Mouse (Mus musculus) neural tube, embryonic 14.5 days (tissue): ENCODE measurements around the gene Dmbt1. TPM values are rescaled to one million over a fixed set of nuclear protein-coding genes. Genes with fewer than 3 reads are reported as not detected.

Source experiments
- ATAC-seq: fragments of 200-750 bp; cut with Nextera tagmentation; 2 replicates; pipeline ENCODE4 v1.8.0; 2017; ENCODE audit warnings: low read depth, mild to moderate bottlenecking, moderate TSS enrichment, moderate library complexity
- H3K27ac ChIP-seq: fragments of 300-500 bp; sonication (generic); 2 replicates; pipeline ENCODE4 v1.5.1; 2014; ENCODE audit warnings: low read depth, mild to moderate bottlenecking, control low read depth, low read length, moderate library complexity, mixed read lengths
- H3K27me3 ChIP-seq: fragments of 300-500 bp; sonication (generic); 2 replicates; pipeline ENCODE4 v1.6.1; 2014; ENCODE audit warnings: low read length; ENCODE audit not compliant: control insufficient read depth, insufficient read depth
- H3K36me3 ChIP-seq: fragments of 300-500 bp; sonication (generic); 2 replicates; pipeline ENCODE4 v1.6.1; 2014; ENCODE audit warnings: low read length, mixed read lengths; ENCODE audit not compliant: control insufficient read depth, insufficient read depth
- H3K4me1 ChIP-seq: fragments of 300-500 bp; sonication (generic); 2 replicates; pipeline ENCODE4 v1.6.1; 2014; ENCODE audit warnings: low read length; ENCODE audit not compliant: control insufficient read depth, insufficient read depth
- H3K4me2 ChIP-seq: fragments of 300-500 bp; sonication (generic); 2 replicates; pipeline ENCODE4 v1.6.1; 2014; ENCODE audit warnings: mild to moderate bottlenecking, low read depth, low read length, control low read depth
- H3K4me3 ChIP-seq: fragments of 300-500 bp; sonication (generic); 2 replicates; pipeline ENCODE4 v1.5.1; 2014; ENCODE audit warnings: low read depth, low read length, control low read depth, mixed read lengths
- H3K9ac ChIP-seq: fragments of 300-500 bp; sonication (generic); replicated peaks from 2 replicates; pipeline ENCODE4 v1.6.1; 2014; ENCODE audit warnings: low read depth, mild to moderate bottlenecking, control low read depth, low read length, mixed read lengths
- H3K9me3 ChIP-seq: fragments of 300-500 bp; sonication (generic); 2 replicates; pipeline ENCODE4 v1.6.1; 2016; ENCODE audit warnings: low read length; ENCODE audit not compliant: control insufficient read depth
- WGBS: fragments of 180-500 bp; shearing (Covaris S2); extraction: QIAGEN DNeasy Blood & Tissue Kit; methylation state at CpG from one replicate; pipeline ENCODE4 v1.1.7; 2014; 5-methylcytosine and 5-hydroxymethylcytosine counted together
- polyA plus RNA-seq: library from polyadenylated mRNA; unstranded; fragments of >200 nt; fragmentation: Nextera tagmentation; extraction: Ambion mirVana; gene quantifications from 2 replicates; pipeline ENCODE4 v1.2.1, GENCODE M21; 2014

The Dmbt1 gene
- polyA plus RNA-seq, 1 experiment from 2014 or later: not detected

GRCm38 (mm10) chr7:130993907-130994306, 37.9 kb upstream of the Dmbt1 start:
- no peak overlapping the region for H3K4me3 ChIP-seq
- no peaks in the 10 kb centered on the region for H3K27me3 ChIP-seq
- no peaks in the 10 kb centered on the region for H3K36me3 ChIP-seq
- no peak for ATAC-seq
- no peak overlapping the region for H3K4me2 ChIP-seq
- 52% methylated on average over 8 of the region's 8 CpGs for WGBS
- H3K9me3 ChIP-seq: no peaks in the 10 kb centered on the region
- H3K9ac ChIP-seq: no peak overlapping the region
- H3K27ac ChIP-seq: no peak overlapping the region
- H3K4me1 ChIP-seq: no peaks in the 10 kb centered on the region

- no peaks in the 10 kb centered on the region for H3K4me1 ChIP-seq
- H3K27ac ChIP-seq: no peak overlapping the region
- no peak for ATAC-seq
- no peak overlapping the region for H3K4me3 ChIP-seq
- H3K9ac ChIP-seq: no peak overlapping the region
- no peaks in the 10 kb centered on the region for H3K9me3 ChIP-seq
- no peaks in the 10 kb centered on the region for H3K36me3 ChIP-seq
- H3K27me3 ChIP-seq: no peaks in the 10 kb centered on the region
- no peak overlapping the region for H3K4me2 ChIP-seq
- WGBS: 90% methylated on average over 12 of the region's 12 CpGs
These were observed 29.7 kb upstream of the Dmbt1 start for GRCm38 (mm10) chr7:131001976-131002726.

- H3K4me2 ChIP-seq: no peak overlapping the region
- H3K9me3 ChIP-seq: no peaks in the 10 kb centered on the region
- H3K4me1 ChIP-seq: no peaks in the 10 kb centered on the region
- 81% methylated on average over 5 of the region's 5 CpGs for WGBS
- no peaks in the 10 kb centered on the region for H3K27me3 ChIP-seq
- ATAC-seq: no peak
- no peaks in the 10 kb centered on the region for H3K36me3 ChIP-seq
- H3K9ac ChIP-seq: no peak overlapping the region
- no peak overlapping the region for H3K4me3 ChIP-seq
- H3K27ac ChIP-seq: no peak overlapping the region
These were observed 27.8 kb upstream of the Dmbt1 start for GRCm38 (mm10) chr7:131004071-131004470.

- 100% methylated on average over 2 of the region's 2 CpGs for WGBS
These were observed 24.6 kb upstream of the Dmbt1 start for GRCm38 (mm10) chr7:131007221-131007620.

DNA sequence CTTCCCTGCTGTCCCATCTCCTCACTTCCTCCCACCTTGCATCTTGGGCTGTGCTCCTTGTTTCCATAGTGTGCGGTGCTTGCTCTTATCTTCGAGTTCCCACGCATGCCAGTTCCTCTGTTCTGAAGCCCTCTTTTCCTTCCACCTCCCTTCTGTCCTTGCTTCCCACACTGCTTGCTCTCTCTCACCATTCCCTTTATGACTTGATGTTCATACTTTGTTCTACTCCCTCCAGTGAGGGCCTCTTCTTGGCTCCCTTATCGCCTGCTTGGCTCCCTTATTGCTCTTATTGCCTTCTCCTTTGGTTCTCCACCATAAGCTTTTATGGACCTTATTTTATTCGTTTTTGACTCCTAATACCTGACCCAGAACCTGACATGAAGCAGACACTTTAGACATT, 22.7 kb upstream of the Dmbt1 start:
- H3K27me3 ChIP-seq: no peaks in the 10 kb centered on the region
- WGBS: 81% methylated on average over 5 of the region's 5 CpGs

More at GRCm38 (mm10) chr7:131007221-131007620, 24.6 kb upstream of the Dmbt1 start:
- Histone ChIP-seq H3K27ac (no peak overlapping the region), H3K4me1 (no peaks in the 10 kb centered on the region), H3K27me3 (no peaks in the 10 kb centered on the region), H3K4me2 (no peak overlapping the region), H3K9me3 (no peaks in the 10 kb centered on the region), H3K4me3 (no peak overlapping the region), H3K9ac (no peak overlapping the region), H3K36me3 (no peaks in the 10 kb centered on the region)
- no peak for ATAC-seq

DNA sequence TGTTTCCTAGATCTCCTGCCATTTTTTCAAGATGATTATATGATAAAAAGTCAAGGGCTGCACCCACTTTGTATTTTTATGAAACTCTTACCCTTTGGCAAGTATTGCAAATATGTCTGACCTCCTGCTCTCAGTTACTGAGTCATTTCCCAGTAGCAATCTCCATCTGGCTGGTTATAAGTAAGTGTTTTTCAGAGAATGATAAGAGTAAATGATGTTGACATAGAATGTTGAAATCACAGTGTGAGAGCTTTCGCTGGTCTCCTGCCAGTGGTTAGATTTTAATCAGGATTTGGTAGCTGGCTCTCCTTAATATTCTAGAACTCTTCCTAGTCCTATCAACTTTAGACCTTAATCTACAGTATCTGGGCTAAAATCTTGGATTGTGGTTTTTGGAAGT, 20.0 kb upstream of the Dmbt1 start:
- Histone ChIP-seq H3K4me1 (no peaks in the 10 kb centered on the region), H3K27ac (no peak overlapping the region), H3K4me2 (no peak overlapping the region), H3K36me3 (no peaks in the 10 kb centered on the region), H3K9me3 (no peaks in the 10 kb centered on the region), H3K9ac (no peak overlapping the region), H3K4me3 (no peak overlapping the region), H3K27me3 (no peaks in the 10 kb centered on the region)
- no peak for ATAC-seq
- 83% methylated on average over 1 of the region's 1 CpGs for WGBS

More for the DNA sequence above, 22.7 kb upstream of the Dmbt1 start:
- Histone ChIP-seq H3K4me3 (no peak overlapping the region), H3K4me1 (no peaks in the 10 kb centered on the region), H3K27ac (no peak overlapping the region), H3K36me3 (no peaks in the 10 kb centered on the region), H3K9me3 (no peaks in the 10 kb centered on the region), H3K4me2 (no peak overlapping the region), H3K9ac (no peak overlapping the region)
- no peak for ATAC-seq

DNA sequence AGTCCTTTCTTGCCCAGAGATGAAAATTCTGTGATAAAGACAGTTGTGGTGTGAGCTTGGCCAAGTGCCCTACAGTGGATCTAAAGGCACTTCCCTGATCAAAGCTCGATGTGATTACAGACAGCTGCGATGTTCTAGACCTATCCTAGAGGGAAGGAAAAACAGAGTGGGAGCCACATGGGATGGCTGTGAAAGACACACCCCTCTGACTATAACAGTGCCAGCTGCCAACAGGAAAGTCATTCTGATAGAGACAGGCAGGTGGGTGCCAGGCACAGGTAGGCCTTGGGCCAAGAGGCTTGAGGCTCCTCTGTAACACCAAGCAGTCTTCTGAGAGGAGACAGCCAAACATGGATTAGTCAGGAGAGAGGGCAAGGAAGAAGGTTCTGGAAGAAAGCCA, 12.7 kb upstream of the Dmbt1 start:
- H3K27me3 ChIP-seq: no peaks in the 10 kb centered on the region
- 87% methylated on average over 2 of the region's 2 CpGs for WGBS
- no peak for ATAC-seq
- no peaks in the 10 kb centered on the region for H3K9me3 ChIP-seq
- H3K9ac ChIP-seq: no peak overlapping the region
- H3K4me2 ChIP-seq: no peak overlapping the region
- no peak overlapping the region for H3K27ac ChIP-seq
- H3K36me3 ChIP-seq: no peaks in the 10 kb centered on the region
- no peak overlapping the region for H3K4me3 ChIP-seq
- no peaks in the 10 kb centered on the region for H3K4me1 ChIP-seq

DNA sequence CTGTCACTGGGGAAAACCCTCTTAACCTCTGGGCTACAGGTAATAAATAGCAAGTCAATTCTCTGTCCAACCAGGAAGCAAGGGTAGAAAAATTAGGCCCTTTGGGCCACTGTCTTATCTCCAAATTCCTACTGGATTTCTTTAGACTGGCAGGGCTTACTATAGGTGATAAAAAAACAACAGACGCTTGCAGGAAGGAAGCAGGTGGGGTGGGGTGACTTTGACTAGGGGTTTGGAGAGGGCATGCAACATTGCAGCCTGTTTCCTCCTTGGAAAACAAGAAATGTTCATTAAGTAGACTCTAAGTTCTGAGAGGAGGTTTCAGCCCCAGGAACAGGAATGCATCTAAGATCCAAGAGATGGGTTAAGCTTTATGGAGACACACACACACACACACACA, 7.0 kb upstream of the Dmbt1 start:
- ATAC-seq: no peak
- Histone ChIP-seq H3K27me3 (no peaks in the 10 kb centered on the region), H3K4me2 (no peak overlapping the region), H3K27ac (no peak overlapping the region), H3K36me3 (no peaks in the 10 kb centered on the region), H3K9ac (no peak overlapping the region), H3K9me3 (no peaks in the 10 kb centered on the region), H3K4me1 (no peaks in the 10 kb centered on the region), H3K4me3 (no peak overlapping the region)
- 85% methylated on average over 1 of the region's 1 CpGs for WGBS

- Histone ChIP-seq H3K9ac (no peak overlapping the region), H3K27ac (no peak overlapping the region), H3K4me2 (no peak overlapping the region), H3K4me1 (no peaks in the 10 kb centered on the region), H3K36me3 (no peaks in the 10 kb centered on the region), H3K4me3 (no peak overlapping the region), H3K9me3 (no peaks in the 10 kb centered on the region), H3K27me3 (no peaks in the 10 kb centered on the region)
- 80% methylated on average over 1 of the region's 1 CpGs for WGBS
- ATAC-seq: no peak
These were observed 4.3 kb upstream of the Dmbt1 start for GRCm38 (mm10) chr7:131027557-131027956.
